Mouse (Mus musculus) midbrain, embryonic 12.5 days (tissue): Measurements from ENCODE around the gene Ttc21a. TPM values are rescaled to one million over a fixed set of nuclear protein-coding genes. Genes with fewer than 3 reads are reported as not detected.

ENCODE experiments used
- ATAC-seq: fragments of 200-750 bp; cut with Nextera tagmentation; 2 replicates; pipeline ENCODE4 v1.8.0; 2017; ENCODE audit warnings: low read depth, moderate TSS enrichment, moderate library complexity; ENCODE audit not compliant: low FRiP score
- H3K27ac ChIP-seq: fragments of 300-500 bp; sonication (generic); replicated peaks from 2 replicates; pipeline ENCODE4 v1.5.1; 2016; ENCODE audit warnings: mild to moderate bottlenecking
- H3K27me3 ChIP-seq: fragments of 300-500 bp; sonication (generic); 2 replicates; pipeline ENCODE4 v1.6.1; 2016; ENCODE audit warnings: mild to moderate bottlenecking
- H3K36me3 ChIP-seq: fragments of 300-500 bp; sonication (generic); 2 replicates; pipeline ENCODE4 v1.6.1; 2016
- H3K4me1 ChIP-seq: fragments of 300-500 bp; sonication (generic); 2 replicates; pipeline ENCODE4 v1.6.1; 2016
- H3K4me2 ChIP-seq: fragments of 300-500 bp; sonication (generic); replicated peaks from 2 replicates; pipeline ENCODE4 v1.6.1; 2016; ENCODE audit warnings: mild to moderate bottlenecking, moderate library complexity
- H3K4me3 ChIP-seq: fragments of 300-500 bp; sonication (generic); 2 replicates; pipeline ENCODE4 v1.5.1; 2016; ENCODE audit warnings: mild to moderate bottlenecking
- H3K9ac ChIP-seq: fragments of 300-500 bp; sonication (generic); replicated peaks from 2 replicates; pipeline ENCODE4 v1.6.1; 2016; ENCODE audit warnings: mild to moderate bottlenecking, moderate library complexity
- H3K9me3 ChIP-seq: fragments of 300-500 bp; sonication (generic); 2 replicates; pipeline ENCODE4 v1.6.1; 2016; ENCODE audit warnings: mild to moderate bottlenecking
- WGBS: fragments of 180-500 bp; shearing (Covaris S2); methylation state at CpG from one replicate; pipeline ENCODE4 v1.1.7; 2016; 5-methylcytosine and 5-hydroxymethylcytosine counted together
- polyA plus RNA-seq: library from polyadenylated mRNA; unstranded; fragments of >200 nt; fragmentation: Nextera tagmentation; extraction: Ambion mirVana; gene quantifications from 2 replicates; pipeline ENCODE4 v1.2.1, GENCODE M21; 2016

The Ttc21a gene
- polyA plus RNA-seq, 1 experiment from 2014 or later = 0.22 TPM

GRCm38 (mm10) chr9:119943326-119943725 lies 5.9 kb downstream of the Ttc21a start:
- H3K9ac ChIP-seq = no peak overlapping the region
- no peak for ATAC-seq
- H3K27me3 ChIP-seq = peaks cover under 1% of the 10 kb centered on the region; the same call in 1 of the 2 replicates
- no peaks in the 10 kb centered on the region for H3K4me1 ChIP-seq
- H3K4me3 ChIP-seq = no peak overlapping the region
- 63% methylated on average over 1 of the region's 1 CpGs for WGBS
- H3K36me3 ChIP-seq = no peaks in the 10 kb centered on the region
- H3K27ac ChIP-seq = no peak overlapping the region
- no peaks in the 10 kb centered on the region for H3K9me3 ChIP-seq
- H3K4me2 ChIP-seq = no peak overlapping the region

- H3K27ac ChIP-seq = no peak overlapping the region
- ATAC-seq = no peak
- H3K4me2 ChIP-seq = no peak overlapping the region
- H3K4me1 ChIP-seq = no peaks in the 10 kb centered on the region
- H3K4me3 ChIP-seq = no peak overlapping the region
- H3K27me3 ChIP-seq = no peaks in the 10 kb centered on the region; the same call in 1 of the 2 replicates
- H3K36me3 ChIP-seq = no peaks in the 10 kb centered on the region
- H3K9ac ChIP-seq = no peak overlapping the region
- 74% methylated on average over 12 of the region's 12 CpGs for WGBS
- no peaks in the 10 kb centered on the region for H3K9me3 ChIP-seq
Measured at GRCm38 (mm10) chr9:119945173-119945900, 7.9 kb downstream of the Ttc21a start.

- H3K9me3 ChIP-seq = no peaks in the 10 kb centered on the region
- no peak overlapping the region for H3K9ac ChIP-seq
- H3K36me3 ChIP-seq = no peaks in the 10 kb centered on the region
- no peak for ATAC-seq
- WGBS = 53% methylated on average over 3 of the region's 3 CpGs
- H3K4me3 ChIP-seq = no peak overlapping the region
- no peaks in the 10 kb centered on the region; the same call in 1 of the 2 replicates for H3K27me3 ChIP-seq
- no peaks in the 10 kb centered on the region; the same call in 1 of the 2 replicates for H3K4me1 ChIP-seq
- no peak overlapping the region for H3K4me2 ChIP-seq
- H3K27ac ChIP-seq = no peak overlapping the region
Measured at GRCm38 (mm10) chr9:119948804-119949203, 11.4 kb downstream of the Ttc21a start.

- Histone ChIP-seq H3K9ac (no peak overlapping the region), H3K27ac (no peak overlapping the region), H3K9me3 (no peaks in the 10 kb centered on the region), H3K36me3 (no peaks in the 10 kb centered on the region), H3K27me3 (no peaks in the 10 kb centered on the region; the same call in 1 of the 2 replicates), H3K4me2 (no peak overlapping the region), H3K4me1 (no peaks in the 10 kb centered on the region; the same call in 1 of the 2 replicates), H3K4me3 (no peak overlapping the region)
- 66% methylated on average over 6 of the region's 6 CpGs for WGBS
- ATAC-seq = no peak
Measured at GRCm38 (mm10) chr9:119950434-119950833, 13.0 kb downstream of the Ttc21a start.

- ATAC-seq = no peak
- H3K4me3 ChIP-seq = no peak overlapping the region
- no peaks in the 10 kb centered on the region; the same call in 1 of the 2 replicates for H3K4me1 ChIP-seq
- H3K4me2 ChIP-seq = no peak overlapping the region
- no peak overlapping the region for H3K9ac ChIP-seq
- H3K9me3 ChIP-seq = no peaks in the 10 kb centered on the region
- no peaks in the 10 kb centered on the region; the same call in 1 of the 2 replicates for H3K27me3 ChIP-seq
- 90% methylated on average over 9 of the region's 9 CpGs for WGBS
- H3K27ac ChIP-seq = no peak overlapping the region
- H3K36me3 ChIP-seq = no peaks in the 10 kb centered on the region
Measured at GRCm38 (mm10) chr9:119951388-119951787, 14.0 kb downstream of the Ttc21a start.

GRCm38 (mm10) chr9:119958835-119959234 lies 21.4 kb downstream of the Ttc21a start:
- H3K4me1 ChIP-seq = peaks cover 5% of the 10 kb centered on the region
- H3K36me3 ChIP-seq = no peaks in the 10 kb centered on the region
- H3K4me3 ChIP-seq = no peak overlapping the region
- H3K4me2 ChIP-seq = no peak overlapping the region
- 81% methylated on average over 9 of the region's 9 CpGs for WGBS
- H3K9me3 ChIP-seq = no peaks in the 10 kb centered on the region
- no peak overlapping the region for H3K9ac ChIP-seq
- H3K27me3 ChIP-seq = peaks cover 15% of the 10 kb centered on the region; the same call in 1 of the 2 replicates
- ATAC-seq = no peak
- no peak overlapping the region for H3K27ac ChIP-seq

- Histone ChIP-seq H3K4me3 (no peak overlapping the region), H3K9ac (no peak overlapping the region), H3K4me2 (no peak overlapping the region), H3K4me1 (peaks cover 5% of the 10 kb centered on the region), H3K36me3 (no peaks in the 10 kb centered on the region), H3K27me3 (peaks cover 15% of the 10 kb centered on the region; the same call in 1 of the 2 replicates), H3K27ac (no peak overlapping the region), H3K9me3 (no peaks in the 10 kb centered on the region)
- WGBS = 78% methylated on average over 4 of the region's 4 CpGs
- no peak for ATAC-seq
Measured at GRCm38 (mm10) chr9:119962216-119962615, 24.8 kb downstream of the Ttc21a start.

GRCm38 (mm10) chr9:119962987-119963667 lies 25.7 kb downstream of the Ttc21a start:
- H3K9me3 ChIP-seq = no peaks in the 10 kb centered on the region
- no peak overlapping the region for H3K27ac ChIP-seq
- H3K27me3 ChIP-seq = peaks cover 20% of the 10 kb centered on the region; the same call in 1 of the 2 replicates
- H3K9ac ChIP-seq = no peak overlapping the region
- ATAC-seq = no peak
- H3K4me2 ChIP-seq = peak overlapping the region; percentile 28
- 13% methylated on average over 21 of the region's 21 CpGs for WGBS
- no peaks in the 10 kb centered on the region for H3K36me3 ChIP-seq
- no peak overlapping the region for H3K4me3 ChIP-seq
- peaks cover 5% of the 10 kb centered on the region for H3K4me1 ChIP-seq

- Histone ChIP-seq H3K27ac (no peak overlapping the region), H3K4me1 (peaks cover 5% of the 10 kb centered on the region), H3K27me3 (peaks cover 20% of the 10 kb centered on the region; the same call in 1 of the 2 replicates), H3K4me2 (no peak overlapping the region), H3K36me3 (no peaks in the 10 kb centered on the region), H3K4me3 (no peak overlapping the region), H3K9me3 (no peaks in the 10 kb centered on the region), H3K9ac (no peak overlapping the region)
- ATAC-seq = no peak
- 84% methylated on average over 3 of the region's 3 CpGs for WGBS
Measured at GRCm38 (mm10) chr9:119964206-119964605, 26.8 kb downstream of the Ttc21a start.

- no peak overlapping the region for H3K4me3 ChIP-seq
- peaks cover 20% of the 10 kb centered on the region; the same call in 1 of the 2 replicates for H3K27me3 ChIP-seq
- H3K36me3 ChIP-seq = no peaks in the 10 kb centered on the region
- H3K9me3 ChIP-seq = no peaks in the 10 kb centered on the region
- peaks cover 5% of the 10 kb centered on the region for H3K4me1 ChIP-seq
- H3K4me2 ChIP-seq = no peak overlapping the region
- ATAC-seq = no peak
- H3K9ac ChIP-seq = no peak overlapping the region
- 78% methylated on average over 3 of the region's 3 CpGs for WGBS
- no peak overlapping the region for H3K27ac ChIP-seq
Measured at GRCm38 (mm10) chr9:119965186-119965585, 27.8 kb downstream of the Ttc21a start.

GRCm38 (mm10) chr9:119966221-119966910 lies 29.0 kb downstream of the Ttc21a start:
- Histone ChIP-seq H3K4me2 (no peak overlapping the region), H3K27ac (no peak overlapping the region), H3K4me1 (peaks cover 5% of the 10 kb centered on the region), H3K9ac (no peak overlapping the region), H3K36me3 (no peaks in the 10 kb centered on the region), H3K27me3 (peaks cover 12% of the 10 kb centered on the region; the same call in 1 of the 2 replicates), H3K4me3 (no peak overlapping the region), H3K9me3 (no peaks in the 10 kb centered on the region)
- no peak for ATAC-seq
- 91% methylated on average over 26 of the region's 26 CpGs for WGBS

- ATAC-seq = no peak
- Histone ChIP-seq H3K4me1 (no peaks in the 10 kb centered on the region), H3K4me2 (no peak overlapping the region), H3K4me3 (no peak overlapping the region), H3K36me3 (no peaks in the 10 kb centered on the region), H3K27ac (no peak overlapping the region), H3K27me3 (0 out of 2 replicates have a peak, but pooled peaks cover 5% of the 10 kb centered on the region), H3K9ac (no peak overlapping the region), H3K9me3 (no peaks in the 10 kb centered on the region)
- WGBS = 85% methylated on average over 7 of the region's 7 CpGs
Measured at GRCm38 (mm10) chr9:119969811-119970210, 32.4 kb downstream of the Ttc21a start.
